Mouse (Mus musculus) limb, embryonic 13.5 days (tissue): Measurements from ENCODE around the gene Atn1. TPM values are rescaled to one million over a fixed set of nuclear protein-coding genes. Genes with fewer than 3 reads are reported as not detected.

Source experiments
- ATAC-seq: fragments of 200-750 bp; cut with Nextera tagmentation; 2 replicates; pipeline ENCODE4 v1.8.0; 2017; ENCODE audit warnings: low read depth, moderate number of reproducible peaks, moderate TSS enrichment; ENCODE audit not compliant: low FRiP score
- H3K27ac ChIP-seq: fragments of 300-500 bp; sonication (generic); 2 replicates; pipeline ENCODE4 v1.5.1; 2015; ENCODE audit warnings: inconsistent platforms, mild to moderate bottlenecking, moderate library complexity
- H3K27me3 ChIP-seq: fragments of 300-500 bp; sonication (generic); 2 replicates; pipeline ENCODE4 v1.6.1; 2015; ENCODE audit warnings: mild to moderate bottlenecking, inconsistent platforms
- H3K36me3 ChIP-seq: fragments of 300-500 bp; sonication (generic); 2 replicates; pipeline ENCODE4 v1.6.1; 2015; ENCODE audit warnings: inconsistent platforms, mild to moderate bottlenecking, moderate library complexity
- H3K4me1 ChIP-seq: fragments of 300-500 bp; sonication (generic); 2 replicates; pipeline ENCODE4 v1.6.1; 2015; ENCODE audit warnings: inconsistent platforms
- H3K4me2 ChIP-seq: fragments of 300-500 bp; sonication (generic); replicated peaks from 2 replicates; pipeline ENCODE4 v1.6.1; 2015; ENCODE audit warnings: inconsistent platforms, mild to moderate bottlenecking, moderate library complexity
- H3K4me3 ChIP-seq: fragments of 300-500 bp; sonication (generic); 2 replicates; pipeline ENCODE4 v1.5.1; 2015; ENCODE audit warnings: moderate library complexity, mild to moderate bottlenecking, inconsistent platforms
- H3K9ac ChIP-seq: fragments of 300-500 bp; sonication (generic); 2 replicates; pipeline ENCODE4 v1.6.1; 2015; ENCODE audit warnings: mild to moderate bottlenecking, inconsistent platforms
- H3K9me3 ChIP-seq: fragments of 300-500 bp; sonication (generic); 2 replicates; pipeline ENCODE4 v1.6.1; 2016; ENCODE audit warnings: inconsistent platforms
- WGBS: fragments of 180-500 bp; shearing (Covaris S2); methylation state at CpG from one replicate; pipeline ENCODE4 v1.1.7; 2015; 5-methylcytosine and 5-hydroxymethylcytosine counted together
- polyA plus RNA-seq: library from polyadenylated mRNA; unstranded; fragments of >200 nt; fragmentation: Nextera tagmentation; extraction: Ambion mirVana; gene quantifications from 2 replicates; pipeline ENCODE4 v1.2.1, GENCODE M21; 2015

The Atn1 gene
- polyA plus RNA-seq, 1 experiment from 2014 or later, result 20.0 TPM

GRCm38 (mm10) chr6:124734417-124734816 lies 21.9 kb downstream of the Atn1 start:
- no peak for ATAC-seq
- Histone ChIP-seq H3K36me3 (peaks cover 8% of the 10 kb centered on the region; the same call in 1 of the 2 replicates), H3K4me1 (peaks cover 16% of the 10 kb centered on the region), H3K9ac (no peak overlapping the region), H3K27me3 (no peaks in the 10 kb centered on the region), H3K27ac (no peak overlapping the region), H3K4me3 (no peak overlapping the region), H3K9me3 (no peaks in the 10 kb centered on the region), H3K4me2 (no peak overlapping the region)
- 88% methylated on average over 3 of the region's 3 CpGs for WGBS

- Histone ChIP-seq H3K4me3 (no peak overlapping the region), H3K27me3 (no peaks in the 10 kb centered on the region), H3K4me1 (peaks cover 6% of the 10 kb centered on the region), H3K4me2 (no peak overlapping the region), H3K27ac (no peak overlapping the region), H3K36me3 (no peaks in the 10 kb centered on the region), H3K9me3 (no peaks in the 10 kb centered on the region), H3K9ac (peak overlapping the region; percentile 5; the same call in 1 of the 2 replicates)
- no peak for ATAC-seq
- WGBS, result 55% methylated on average over 19 of the region's 19 CpGs
These were observed 23.6 kb downstream of the Atn1 start for GRCm38 (mm10) chr6:124732476-124733370.

- Histone ChIP-seq H3K27me3 (no peaks in the 10 kb centered on the region), H3K9me3 (no peaks in the 10 kb centered on the region), H3K9ac (no peak overlapping the region), H3K36me3 (no peaks in the 10 kb centered on the region), H3K4me3 (no peak overlapping the region), H3K27ac (no peak overlapping the region), H3K4me1 (peaks cover 6% of the 10 kb centered on the region), H3K4me2 (no peak overlapping the region)
- ATAC-seq, result no peak
- 80% methylated on average over 7 of the region's 7 CpGs for WGBS
These were observed 25.3 kb downstream of the Atn1 start for GRCm38 (mm10) chr6:124731038-124731437.

GRCm38 (mm10) chr6:124729850-124730705 lies 26.2 kb downstream of the Atn1 start:
- no peak overlapping the region for H3K4me3 ChIP-seq
- H3K9ac ChIP-seq, result no peak overlapping the region
- no peaks in the 10 kb centered on the region for H3K27me3 ChIP-seq
- H3K27ac ChIP-seq, result no peak overlapping the region
- WGBS, result 81% methylated on average over 8 of the region's 8 CpGs
- H3K4me2 ChIP-seq, result no peak overlapping the region
- no peak for ATAC-seq
- no peaks in the 10 kb centered on the region for H3K36me3 ChIP-seq
- H3K9me3 ChIP-seq, result no peaks in the 10 kb centered on the region
- peaks cover 6% of the 10 kb centered on the region for H3K4me1 ChIP-seq

- H3K9me3 ChIP-seq, result no peaks in the 10 kb centered on the region
- 84% methylated on average over 10 of the region's 10 CpGs for WGBS
- no peaks in the 10 kb centered on the region for H3K27me3 ChIP-seq
- H3K4me3 ChIP-seq, result no peak overlapping the region
- H3K4me1 ChIP-seq, result peaks cover 6% of the 10 kb centered on the region
- H3K4me2 ChIP-seq, result no peak overlapping the region
- no peak overlapping the region for H3K27ac ChIP-seq
- no peaks in the 10 kb centered on the region for H3K36me3 ChIP-seq
- no peak overlapping the region for H3K9ac ChIP-seq
- no peak for ATAC-seq
These were observed 27.7 kb downstream of the Atn1 start for GRCm38 (mm10) chr6:124728621-124729020.

GRCm38 (mm10) chr6:124724472-124724871 lies 31.9 kb downstream of the Atn1 start:
- Histone ChIP-seq H3K9me3 (no peaks in the 10 kb centered on the region), H3K4me1 (no peaks in the 10 kb centered on the region), H3K36me3 (no peaks in the 10 kb centered on the region), H3K4me3 (no peak overlapping the region), H3K27me3 (no peaks in the 10 kb centered on the region), H3K9ac (no peak overlapping the region), H3K4me2 (no peak overlapping the region), H3K27ac (no peak overlapping the region)
- ATAC-seq, result no peak
- 87% methylated on average over 10 of the region's 10 CpGs for WGBS

GRCm38 (mm10) chr6:124723541-124723940 lies 32.8 kb downstream of the Atn1 start:
- no peak overlapping the region for H3K9ac ChIP-seq
- no peaks in the 10 kb centered on the region for H3K4me1 ChIP-seq
- H3K4me3 ChIP-seq, result no peak overlapping the region
- no peak overlapping the region for H3K4me2 ChIP-seq
- no peak for ATAC-seq
- H3K27ac ChIP-seq, result no peak overlapping the region
- no peaks in the 10 kb centered on the region for H3K9me3 ChIP-seq
- whole genome bisulfite sequencing, result 73% methylated on average over 8 of the region's 8 CpGs
- H3K27me3 ChIP-seq, result no peaks in the 10 kb centered on the region
- no peaks in the 10 kb centered on the region for H3K36me3 ChIP-seq

- WGBS, result 86% methylated on average over 6 of the region's 6 CpGs
- ATAC-seq, result no peak
- Histone ChIP-seq H3K27ac (no peak overlapping the region), H3K27me3 (no peaks in the 10 kb centered on the region), H3K9ac (no peak overlapping the region), H3K4me3 (no peak overlapping the region), H3K36me3 (0 out of 2 replicates have a peak, but pooled peaks cover under 1% of the 10 kb centered on the region), H3K4me2 (no peak overlapping the region), H3K4me1 (no peaks in the 10 kb centered on the region), H3K9me3 (no peaks in the 10 kb centered on the region)
These were observed 33.3 kb downstream of the Atn1 start for GRCm38 (mm10) chr6:124722876-124723473.

GRCm38 (mm10) chr6:124720904-124721303 lies 35.4 kb downstream of the Atn1 start:
- peaks cover 21% of the 10 kb centered on the region for H3K36me3 ChIP-seq
- H3K9ac ChIP-seq, result no peak overlapping the region
- H3K4me3 ChIP-seq, result no peak overlapping the region
- H3K4me1 ChIP-seq, result no peaks in the 10 kb centered on the region
- 79% methylated on average over 11 of the region's 11 CpGs for WGBS
- no peak for ATAC-seq
- no peak overlapping the region for H3K4me2 ChIP-seq
- H3K27me3 ChIP-seq, result no peaks in the 10 kb centered on the region
- no peak overlapping the region for H3K27ac ChIP-seq
- no peaks in the 10 kb centered on the region for H3K9me3 ChIP-seq

GRCm38 (mm10) chr6:124719354-124719978 lies 36.9 kb downstream of the Atn1 start:
- H3K27ac ChIP-seq, result no peak overlapping the region
- no peak for ATAC-seq
- peaks cover 36% of the 10 kb centered on the region for H3K36me3 ChIP-seq
- H3K4me1 ChIP-seq, result no peaks in the 10 kb centered on the region
- H3K9ac ChIP-seq, result peak overlapping the region; percentile 61
- H3K4me3 ChIP-seq, result peak overlapping the region; percentile 28; the same call in 1 of the 2 replicates
- peak overlapping the region; percentile 36 for H3K4me2 ChIP-seq
- no peaks in the 10 kb centered on the region for H3K27me3 ChIP-seq
- 61% methylated on average over 7 of the region's 7 CpGs for WGBS
- H3K9me3 ChIP-seq, result no peaks in the 10 kb centered on the region

- no peak for ATAC-seq
- H3K4me3 ChIP-seq, result peak overlapping the region; percentile 28
- 60% methylated on average over 16 of the region's 16 CpGs for WGBS
- H3K27me3 ChIP-seq, result no peaks in the 10 kb centered on the region
- H3K27ac ChIP-seq, result no peak overlapping the region
- H3K4me2 ChIP-seq, result peak overlapping the region; percentile 44
- peak overlapping the region; percentile 61 for H3K9ac ChIP-seq
- peaks cover 7% of the 10 kb centered on the region for H3K4me1 ChIP-seq
- H3K36me3 ChIP-seq, result peaks cover 43% of the 10 kb centered on the region
- no peaks in the 10 kb centered on the region for H3K9me3 ChIP-seq
These were observed 37.6 kb downstream of the Atn1 start for GRCm38 (mm10) chr6:124718703-124719102.
